Mouse (Mus musculus) olfactory bulb, adult 2 months (tissue): ENCODE measurements around the gene Taf13. TPM values are rescaled to one million over a fixed set of nuclear protein-coding genes. Genes with fewer than 3 reads are reported as not detected.

ENCODE experiments used
- H3K27ac ChIP-seq: fragments of 200-500 bp; 2 replicates; pipeline ENCODE4 v1.5.1; 2012; ENCODE audit warnings: low read depth, low read length; ENCODE audit not compliant: insufficient read depth
- H3K4me1 ChIP-seq: fragments of 200-500 bp; 2 replicates; pipeline ENCODE4 v1.6.1; 2012; ENCODE audit warnings: low read length; ENCODE audit not compliant: control insufficient read depth, insufficient read depth
- H3K4me3 ChIP-seq: fragments of 200-500 bp; 2 replicates; pipeline ENCODE4 v1.5.1; 2012; ENCODE audit warnings: mild to moderate bottlenecking, low read depth, low read length, moderate library complexity; ENCODE audit not compliant: insufficient read depth
- CTCF ChIP-seq: fragments of 200-500 bp; IDR thresholded peaks from 2 replicates; pipeline ENCODE4 v1.5.1; 2012; ENCODE audit warnings: low read depth, mild to moderate bottlenecking, low read length, moderate library complexity; ENCODE audit not compliant: insufficient read depth
- POLR2A ChIP-seq: fragments of 200-500 bp; IDR thresholded peaks from 2 replicates; pipeline ENCODE4 v1.6.1; 2012; ENCODE audit warnings: mild to moderate bottlenecking, low read depth, low read length, moderate library complexity; ENCODE audit not compliant: insufficient read depth
- WGBS: fragments of 180-500 bp; shearing (Covaris S2); methylation state at CpG from one replicate; pipeline ENCODE4 v1.1.7; 2018; 5-methylcytosine and 5-hydroxymethylcytosine counted together
- polyA plus RNA-seq: library from polyadenylated mRNA; stranded (reverse); fragments of >200 nt; gene quantifications from 2 replicates; pipeline ENCODE4 v1.2.4, GENCODE M21; 2012; ENCODE audit warnings: low replicate concordance; ENCODE audit not compliant: missing spikeins, insufficient read depth, insufficient read length

Taf13 gene
- polyA plus RNA-seq, 1 experiment, result not detected

GRCm38 (mm10) chr3:108591530-108592522 lies 20.3 kb downstream of the Taf13 start:
- Histone ChIP-seq H3K27ac (peak overlapping the region; percentile 74), H3K4me1 (no peaks in the 10 kb centered on the region), H3K4me3 (peak overlapping the region; percentile 92)
- under 1% methylated on average over 61 of the region's 61 CpGs for WGBS
- TF ChIP-seq POLR2A, result no peak; the same call in 1 of the 2 replicates
- TF ChIP-seq CTCF, result no peak

DNA sequence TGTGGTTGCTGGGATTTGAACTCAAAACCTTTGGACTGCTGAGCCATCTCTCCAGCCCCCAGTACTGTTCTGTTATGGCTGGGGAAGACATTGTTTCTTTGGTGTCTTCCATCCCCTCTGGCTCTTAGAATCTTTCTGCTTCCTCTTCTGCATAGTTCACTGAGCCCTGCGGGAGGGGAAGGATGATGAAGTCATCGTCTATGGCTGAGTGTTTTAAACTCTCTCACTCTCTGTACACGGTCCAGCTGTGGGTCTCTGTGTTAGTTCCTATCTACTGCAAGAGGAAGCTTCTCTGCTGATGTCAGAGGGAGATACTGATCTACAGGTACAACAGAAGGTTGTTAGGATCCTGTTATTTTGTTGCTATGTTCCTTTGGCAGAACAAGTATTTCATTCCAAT lies 37.4 kb downstream of the Taf13 start:
- WGBS, result 37% methylated on average over 3 of the region's 3 CpGs
- H3K4me3 ChIP-seq, result no peak overlapping the region

More for the DNA sequence above, 37.4 kb downstream of the Taf13 start:
- TF ChIP-seq CTCF (no peak), POLR2A (no peak)
- no peaks in the 10 kb centered on the region for H3K4me1 ChIP-seq
- no peak overlapping the region for H3K27ac ChIP-seq

Other genes starting within 250 kb of the Taf13 start
- gene Mybphl, start 206.8 kb upstream of the Taf13 start, polyA plus RNA-seq, result not detected in 2 replicates
- gene Psrc1, start 187.9 kb upstream of the Taf13 start, polyA plus RNA-seq, result not detected in 2 replicates
- gene Celsr2, start 156.1 kb upstream of the Taf13 start, polyA plus RNA-seq, result not detected in 2 replicates
- 343 TPM in 1 of 2 replicates, not detected in the other for gene Sars, start 126.5 kb upstream of the Taf13 start, polyA plus RNA-seq
- gene 1700013F07Rik, start 37.5 kb upstream of the Taf13 start, polyA plus RNA-seq, result not detected in 2 replicates
- not detected in 2 replicates for gene 5330417C22Rik, start 35.2 kb upstream of the Taf13 start, polyA plus RNA-seq
- gene Tmem167b, start 9.2 kb upstream of the Taf13 start, polyA plus RNA-seq, result not detected in 2 replicates
- 109 TPM in 1 of 2 replicates, not detected in the other for gene Wdr47, start 19.6 kb downstream of the Taf13 start, polyA plus RNA-seq
- not detected in 2 replicates for gene Clcc1, start 82.2 kb downstream of the Taf13 start, polyA plus RNA-seq
- not detected in 2 replicates for gene Gpsm2, start 150.6 kb downstream of the Taf13 start, polyA plus RNA-seq
- not detected in 2 replicates for gene Aknad1, start 168.0 kb downstream of the Taf13 start, polyA plus RNA-seq